Comparison of ENCODE assay signal across 8 mouse cellular contexts in genomic region chr1:132046143-132046735, GRCm38 (mm10). TPM values are rescaled to one million over a fixed set of nuclear protein-coding genes. Genes with fewer than 3 reads are reported as not detected.
DNase-seq lines count a peak whose midpoint lies in the region; ATAC-seq lines count a peak whose summit lies in the region.

No protein-coding gene starts in this region.

- no peak overlapping the region for H3K4me3 ChIP-seq in liver, embryonic 11.5 days (ENCODE audit: low read depth, low read length)

- no peaks in the 10 kb centered on the region for H3K4me1 ChIP-seq in liver, embryonic 11.5 days (replicated peaks; ENCODE audit: control insufficient read depth, insufficient read depth, low read length)

- no peak overlapping the region for H3K27ac ChIP-seq in liver, embryonic 11.5 days (ENCODE audit: low read depth, low read length)

- ATAC-seq in activated CD4-positive, CD25-positive, alpha-beta regulatory T cell, adult 4 months = peak; percentile 89
- peak; percentile 49; the same call in 1 of the 2 replicates for ATAC-seq in liver, embryonic 11.5 days (replicated peaks; ENCODE audit: low FRiP score)

- H3K36me3 ChIP-seq in liver, embryonic 11.5 days (ENCODE audit: control insufficient read depth, insufficient read depth, low read length) = no peaks in the 10 kb centered on the region

- H3K9ac ChIP-seq in liver, embryonic 11.5 days (ENCODE audit: low read depth, low read length) = no peak overlapping the region

- DNase-seq in 3134 (ENCODE audit: extremely low read depth, insufficient read length, low spot score) = peak; percentile 32
- peak; percentile 47 to 67 for DNase-seq in cerebellum, postnatal 4 days (ENCODE audit: low spot score in 2 of 2)
- peak; percentile 48 to 68 for DNase-seq in gastrocnemius, postnatal 36 days
- DNase-seq in kidney, adult 8-10 months = peak; percentile 34 to 68
- DNase-seq in liver, embryonic 11.5 days (ENCODE audit: low spot score) = peak; percentile 63
- DNase-seq in natural killer cell, adult 2 months (ENCODE audit: low spot score in 2 of 2) = peak; percentile 34 to 63
- peak; percentile 65 to 86 for DNase-seq in spleen, postnatal 4 days (ENCODE audit: low spot score in 2 of 2)

- H3K9me3 ChIP-seq in liver, embryonic 11.5 days (ENCODE audit: control insufficient read depth, low read length) = no peaks in the 10 kb centered on the region

- no peaks in the 10 kb centered on the region for H3K27me3 ChIP-seq in liver, embryonic 11.5 days (replicated peaks; ENCODE audit: control insufficient read depth, insufficient read depth, low read length)

- intact Hi-C loops in gastrocnemius, postnatal 36 days (cut with DNase I) = loop anchor here (2.0 to 5.0 kb wide), 3 partner anchors 51 to 71 kb away; no protein-coding TSS in a partner anchor

- no peak overlapping the region for H3K4me2 ChIP-seq in liver, embryonic 11.5 days

- 21% methylated on average over 15 of the region's 15 CpGs for WGBS in liver, embryonic 11.5 days

RNA-seq across cellular contexts. Expression of gene Mfsd4a, which starts 21.6 kb away (rescaled TPM):
- polyA plus RNA-seq in activated CD4-positive, CD25-positive, alpha-beta regulatory T cell, adult 4 months (2017; shearing (Covaris generic)) = 10 to 100 TPM; 39.0 to 45.4 TPM
- total RNA-seq in gastrocnemius, postnatal 36 days (2021) = 1 to 10 TPM; 3.7 to 3.9 TPM
- 9.9 and 10.8 TPM in 2 replicates for polyA plus RNA-seq in liver, embryonic 11.5 days (2014; fragmentation: Nextera tagmentation; extraction: Ambion mirVana)

RNA-seq across cellular contexts. Expression of gene Elk4, which starts 38.8 kb away (rescaled TPM):
- 10 to 100 TPM; 62.3 to 71.4 TPM for polyA plus RNA-seq in activated CD4-positive, CD25-positive, alpha-beta regulatory T cell, adult 4 months (2017; shearing (Covaris generic))
- 10 to 100 TPM; 60.7 to 64.9 TPM for total RNA-seq in gastrocnemius, postnatal 36 days (2021)
- polyA plus RNA-seq in liver, embryonic 11.5 days (2014; fragmentation: Nextera tagmentation; extraction: Ambion mirVana) = 17.8 and 20.9 TPM in 2 replicates
